Mouse (Mus musculus) ovary, postnatal 10 days (tissue): ENCODE measurements around the gene Fyb2.
"Not testable (repeated sequence)": the region's sequence is repeated elsewhere in the genome, so short reads cannot be mapped to it uniquely, and the experiment has no call there.

Experiments
- DNase-seq: peaks from one replicate; pipeline ENCODE4 v3.0.0; 2022; ENCODE audit warnings: low spot score

Gene Fyb2

GRCm38 (mm10) chr4:104939535-104939934 lies 26.3 kb downstream of the Fyb2 start:
- no peak for DNase-seq

GRCm38 (mm10) chr4:104941895-104942294 lies 28.6 kb downstream of the Fyb2 start:
- no peak for DNase-seq

- DNase-seq, result no peak
These were observed 31.2 kb downstream of the Fyb2 start for GRCm38 (mm10) chr4:104944482-104944881.

DNA sequence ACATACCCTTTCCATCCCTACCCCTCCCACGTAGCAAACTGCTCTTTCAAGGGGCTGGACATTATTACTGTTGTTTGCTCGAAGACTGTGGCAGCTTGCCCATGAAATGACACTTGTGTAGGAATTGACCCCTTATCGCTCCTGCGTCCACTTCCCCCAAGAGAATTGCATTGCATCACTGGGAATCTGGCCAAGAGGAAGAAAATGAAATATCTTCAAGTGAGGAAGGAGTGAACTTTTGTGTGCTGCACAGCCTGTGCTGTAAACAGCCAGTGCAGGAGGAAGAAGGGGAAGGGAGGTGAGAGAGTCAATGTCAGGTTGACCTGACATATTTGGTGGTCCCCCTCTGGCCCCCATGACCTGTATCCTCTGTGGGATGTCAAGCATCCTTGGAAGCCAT lies 35.6 kb downstream of the Fyb2 start:
- no peak for DNase-seq

- DNase-seq, result no peak
These were observed 36.0 kb downstream of the Fyb2 start for GRCm38 (mm10) chr4:104949304-104949703.

DNA sequence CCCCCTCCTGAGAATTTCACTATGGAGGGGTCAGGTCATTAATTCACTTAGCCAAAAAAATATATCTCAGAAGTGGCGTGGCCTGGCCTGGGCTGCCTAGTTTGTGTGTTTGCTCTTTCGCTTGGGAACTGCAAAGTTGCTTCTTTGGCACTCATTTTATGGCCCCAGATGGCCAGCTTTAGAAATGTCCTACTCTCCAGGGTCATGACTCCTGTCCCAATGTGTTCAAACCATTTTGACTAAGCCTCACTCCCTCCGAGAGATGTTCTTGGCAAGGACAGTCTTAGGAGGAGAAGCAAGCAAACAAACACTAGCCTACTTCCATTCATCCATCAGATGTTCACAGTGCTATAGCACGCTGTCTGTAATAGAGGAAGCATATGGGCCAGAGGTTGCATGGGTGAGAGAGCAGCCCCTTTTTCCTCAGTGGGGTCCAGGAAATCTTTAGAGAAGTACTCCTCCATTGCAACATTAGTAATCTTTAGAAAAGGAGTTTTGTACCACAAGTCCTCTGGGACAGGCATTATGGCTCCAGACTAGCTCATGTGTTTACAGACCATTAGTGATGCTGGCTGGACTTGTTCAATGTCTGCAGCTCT lies 38.1 kb downstream of the Fyb2 start:
- DNase-seq, result no peak

GRCm38 (mm10) chr4:104956691-104957090 lies 43.4 kb downstream of the Fyb2 start:
- no peak for DNase-seq

- DNase-seq, result no peak
These were observed 48.2 kb downstream of the Fyb2 start for GRCm38 (mm10) chr4:104961431-104961830.

GRCm38 (mm10) chr4:104972606-104973005 lies 59.4 kb downstream of the Fyb2 start:
- DNase-seq, result no peak

- no peak for DNase-seq
These were observed 62.0 kb downstream of the Fyb2 start for GRCm38 (mm10) chr4:104975162-104975830.

- DNase-seq, result no peak
These were observed 72.8 kb downstream of the Fyb2 start for GRCm38 (mm10) chr4:104985960-104986632.

GRCm38 (mm10) chr4:104987631-104988030 lies 74.4 kb downstream of the Fyb2 start:
- no peak for DNase-seq

DNA sequence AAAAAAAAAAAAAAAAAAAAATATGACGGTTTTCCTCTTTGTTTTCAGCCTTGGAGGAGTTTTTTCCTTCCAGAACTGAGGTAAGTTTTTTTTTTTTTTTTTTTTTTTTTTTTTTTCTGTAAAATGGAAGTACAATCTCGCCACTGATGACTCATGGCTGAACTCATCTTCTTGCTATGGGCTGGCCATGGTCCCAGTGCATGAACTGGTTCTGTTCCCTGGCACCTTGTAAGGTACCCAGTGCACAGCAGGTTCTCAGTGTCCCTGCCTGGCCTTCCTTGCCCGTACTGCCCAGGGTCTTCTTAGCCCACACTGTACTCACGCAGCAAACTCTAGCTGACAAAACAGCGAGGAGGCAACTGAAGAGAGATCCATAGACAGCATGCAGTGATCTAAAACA lies 74.8 kb downstream of the Fyb2 start:
- DNase-seq, result no peak

- no peak for DNase-seq
These were observed 75.5 kb downstream of the Fyb2 start for GRCm38 (mm10) chr4:104988709-104989108.

GRCm38 (mm10) chr4:104990016-104990415 lies 76.8 kb downstream of the Fyb2 start:
- no peak for DNase-seq

DNA sequence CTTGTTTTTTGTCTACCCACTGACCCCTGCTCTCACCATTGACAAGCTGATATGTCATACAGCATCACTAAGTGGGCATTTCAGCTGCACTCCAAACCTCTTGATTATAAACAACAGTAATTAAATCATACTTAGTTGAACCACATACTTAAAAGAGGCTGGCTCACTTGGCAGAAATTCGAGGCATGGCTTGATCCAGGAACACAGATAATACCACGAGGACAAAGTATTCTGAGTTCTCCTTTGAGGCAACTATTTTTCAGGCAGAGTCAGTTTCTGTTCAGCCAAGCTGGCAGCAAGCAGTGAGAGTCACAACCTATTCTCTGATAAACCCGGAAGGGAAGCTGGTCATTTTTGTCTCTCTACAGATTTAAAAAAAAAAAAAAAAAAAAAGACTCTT lies 77.4 kb downstream of the Fyb2 start:
- no peak for DNase-seq

GRCm38 (mm10) chr4:104992271-104992670 lies 79.0 kb downstream of the Fyb2 start:
- DNase-seq, result no peak

DNA sequence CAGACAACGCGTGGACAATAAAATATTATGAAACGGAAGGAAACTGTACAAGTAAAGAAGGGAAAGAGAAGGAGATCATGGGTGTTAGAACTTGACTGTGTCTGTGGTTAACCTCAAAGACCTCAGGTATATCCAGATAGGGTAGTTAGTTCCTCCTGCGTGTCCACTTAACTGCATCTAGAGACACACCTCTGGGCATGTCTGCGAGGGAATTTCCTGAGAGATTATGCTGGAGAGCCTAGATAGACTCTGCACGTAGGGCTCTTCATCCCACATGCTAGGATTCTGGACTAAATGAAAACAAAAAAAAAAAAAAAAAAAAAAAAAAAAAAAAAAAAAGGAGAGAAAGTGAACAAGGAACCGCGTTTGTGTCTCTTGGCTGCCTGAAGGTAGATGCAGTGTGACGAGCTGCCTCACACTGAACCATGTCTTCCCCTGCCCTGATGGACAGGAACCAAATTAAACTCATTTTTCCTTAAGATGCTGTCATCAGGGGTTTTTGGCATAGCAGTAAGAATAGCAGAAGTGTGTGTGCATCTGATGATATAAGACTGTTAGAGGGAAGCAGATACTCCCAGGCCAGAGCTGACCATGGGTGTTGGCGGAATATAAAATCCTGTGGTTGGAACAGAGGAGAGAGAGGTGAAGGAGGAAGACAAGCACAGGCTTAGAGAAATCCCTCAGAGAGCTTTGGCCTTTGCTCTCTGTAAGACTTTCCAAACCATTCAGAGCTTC lies 80.1 kb downstream of the Fyb2 start:
- DNase-seq, result no peak

- DNase-seq, result no peak
These were observed 86.4 kb downstream of the Fyb2 start for GRCm38 (mm10) chr4:104999702-105000101.

DNA sequence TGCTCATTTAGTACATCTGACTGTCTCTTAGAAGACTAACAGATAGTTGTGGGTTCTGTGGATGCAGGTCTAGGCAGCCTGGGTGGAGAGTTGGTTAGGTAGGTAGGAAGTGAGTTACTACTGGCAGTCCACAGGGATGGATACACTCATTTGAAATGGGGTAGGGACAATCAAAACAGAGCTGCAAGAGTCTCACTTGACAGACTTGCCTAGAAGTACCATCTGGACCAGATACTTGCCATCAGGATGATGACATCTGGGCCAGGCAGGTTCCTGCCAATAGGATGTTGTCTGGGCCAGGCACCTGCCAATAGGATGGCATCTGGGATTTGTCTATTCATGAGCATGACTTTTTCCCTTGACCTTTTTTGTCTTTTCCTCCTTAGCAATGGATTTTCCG lies 88.5 kb downstream of the Fyb2 start:
- DNase-seq, result no peak

DNA sequence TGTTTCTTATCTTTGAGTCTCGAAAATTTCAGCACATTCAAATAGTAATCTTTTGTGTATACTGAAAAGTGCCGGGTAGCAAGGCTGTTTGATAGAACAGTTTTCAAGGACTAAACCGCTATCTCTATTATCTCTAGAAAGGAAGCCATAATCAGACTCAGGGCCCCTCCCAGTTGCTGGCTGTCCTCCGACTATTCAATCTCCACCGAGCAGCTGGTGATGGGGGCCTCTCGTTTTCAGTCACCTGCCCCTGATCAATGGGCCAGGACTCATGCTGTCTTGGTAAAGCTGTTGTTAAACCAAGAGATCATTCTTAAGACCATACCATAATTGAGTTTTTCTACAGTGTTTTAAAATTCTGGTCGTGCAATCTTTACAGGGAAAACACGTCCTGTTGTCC lies 90.9 kb downstream of the Fyb2 start:
- no peak for DNase-seq

- not testable (repeated sequence) for DNase-seq
These were observed 91.4 kb downstream of the Fyb2 start for GRCm38 (mm10) chr4:105004649-105005048.
